Mouse (Mus musculus): Measurements from ENCODE around the gene Tctex1d4.

GRCm38 (mm10) chr4:117110249-117110648, 16.3 kb upstream of the Tctex1d4 start:
- no peak for TF ChIP-seq GATA1 (IDR thresholded peaks at IDR 0.05; ENCODE audit: borderline replicate concordance, low read length)
- no peak for TF ChIP-seq FLI1 (IDR thresholded peaks at IDR 0.05; ENCODE audit: low read length)

All from megakaryocyte, embryonic 14.5 days (primary cell).